Mouse (Mus musculus): ENCODE data around the gene Homez. TPM values are rescaled to one million over a fixed set of nuclear protein-coding genes. Genes with fewer than 3 reads are reported as not detected.
A peak's percentile ranks its signal among the peaks of the same experiment; 100 is the strongest.

Homez gene
- polyA plus RNA-seq, 1 experiment from 2014 or later: 4.0 TPM

DNA sequence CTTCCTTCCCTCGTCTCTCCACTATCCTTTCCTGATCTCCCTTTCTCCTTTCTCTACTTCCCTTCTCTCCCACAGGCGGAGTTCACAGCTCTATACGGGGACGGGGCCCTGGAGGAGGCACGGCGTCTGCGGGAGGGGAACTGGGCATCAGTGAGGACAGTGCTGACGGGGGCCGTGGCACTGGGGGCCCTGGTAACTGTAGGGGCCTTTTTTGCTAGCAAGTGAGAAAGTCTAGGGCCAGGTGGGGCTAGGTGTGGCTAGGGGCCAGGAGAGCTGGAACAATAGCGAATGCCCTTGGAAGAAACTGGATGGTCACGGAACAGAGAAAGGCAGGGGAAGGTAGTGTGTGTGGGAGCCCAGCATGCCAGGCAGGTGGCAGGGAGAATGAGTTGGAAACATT, 14.5 kb upstream of the Homez start:
- Histone ChIP-seq H3K27ac (ENCODE audit: low read depth) (no peak overlapping the region), H3K4me3 (ENCODE audit: low read depth, low read length) (no peak overlapping the region), H3K27me3 (ENCODE audit: insufficient read depth, low read length) (no peaks in the 10 kb centered on the region), H3K4me2 (ENCODE audit: low read depth, low read length) (no peak overlapping the region), H3K36me3 (replicated peaks; ENCODE audit: insufficient read depth, low read length) (no peaks in the 10 kb centered on the region), H3K4me1 (ENCODE audit: insufficient read depth) (peaks cover 11% of the 10 kb centered on the region; the same call in 1 of the 2 replicates), H3K9ac (replicated peaks) (no peak overlapping the region), H3K9me3 (ENCODE audit: low read length) (no peaks in the 10 kb centered on the region)
- TF ChIP-seq CTCF (IDR thresholded peaks at IDR 0.05; ENCODE audit: low read depth) (no peak), EP300 (IDR thresholded peaks at IDR 0.05; ENCODE audit: low read depth) (no peak)
- WGBS (ENCODE audit: insufficient replicate concordance): 90% methylated on average over 11 of the region's 11 CpGs
- DNase-seq: no peak
- no peak for ATAC-seq

DNA sequence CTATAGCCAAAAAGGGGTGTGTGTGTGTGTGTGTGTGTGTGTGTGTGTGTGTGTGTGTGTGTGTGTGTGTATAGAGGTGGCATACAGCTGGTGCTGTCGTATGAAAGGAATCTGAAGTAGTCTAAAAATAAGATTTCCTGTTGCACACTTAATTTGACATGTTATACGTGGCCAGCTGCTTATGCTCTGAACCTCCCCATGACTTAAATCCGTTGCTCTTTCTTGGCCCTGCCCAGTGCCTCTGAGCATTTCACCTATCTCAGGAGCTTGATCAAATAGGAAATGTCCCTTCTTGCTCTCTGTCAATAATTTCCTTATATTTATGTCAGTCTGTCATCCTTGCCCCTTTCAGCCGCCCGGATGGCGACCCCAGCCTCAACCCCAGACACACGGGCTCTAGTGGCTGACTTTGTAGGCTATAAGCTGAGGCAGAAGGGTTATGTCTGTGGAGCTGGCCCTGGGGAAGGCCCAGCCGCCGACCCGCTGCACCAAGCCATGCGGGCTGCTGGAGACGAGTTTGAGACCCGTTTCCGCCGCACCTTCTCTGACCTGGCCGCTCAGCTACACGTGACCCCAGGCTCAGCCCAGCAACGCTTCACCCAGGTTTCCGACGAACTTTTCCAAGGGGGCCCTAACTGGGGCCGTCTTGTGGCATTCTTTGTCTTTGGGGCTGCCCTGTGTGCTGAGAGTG, 13.4 kb upstream of the Homez start:
- WGBS (ENCODE audit: insufficient replicate concordance): 56% methylated on average over 21 of the region's 21 CpGs
- Histone ChIP-seq H3K4me1 (ENCODE audit: insufficient read depth) (peaks cover 11% of the 10 kb centered on the region; the same call in 1 of the 2 replicates), H3K9ac (replicated peaks) (peak overlapping the region; percentile 84), H3K27me3 (ENCODE audit: insufficient read depth, low read length) (no peaks in the 10 kb centered on the region), H3K4me2 (ENCODE audit: low read depth, low read length) (peak overlapping the region; percentile 84), H3K4me3 (ENCODE audit: low read depth, low read length) (peak overlapping the region; percentile 71), H3K27ac (ENCODE audit: low read depth) (peak overlapping the region; percentile 84), H3K36me3 (replicated peaks; ENCODE audit: insufficient read depth, low read length) (no peaks in the 10 kb centered on the region), H3K9me3 (ENCODE audit: low read length) (no peaks in the 10 kb centered on the region)
- ATAC-seq: no peak; the same call in 1 of the 2 replicates
- DNase-seq: no peak
- TF ChIP-seq EP300 (IDR thresholded peaks at IDR 0.05; ENCODE audit: low read depth) (no peak), CTCF (IDR thresholded peaks at IDR 0.05; ENCODE audit: low read depth) (no peak)

DNA sequence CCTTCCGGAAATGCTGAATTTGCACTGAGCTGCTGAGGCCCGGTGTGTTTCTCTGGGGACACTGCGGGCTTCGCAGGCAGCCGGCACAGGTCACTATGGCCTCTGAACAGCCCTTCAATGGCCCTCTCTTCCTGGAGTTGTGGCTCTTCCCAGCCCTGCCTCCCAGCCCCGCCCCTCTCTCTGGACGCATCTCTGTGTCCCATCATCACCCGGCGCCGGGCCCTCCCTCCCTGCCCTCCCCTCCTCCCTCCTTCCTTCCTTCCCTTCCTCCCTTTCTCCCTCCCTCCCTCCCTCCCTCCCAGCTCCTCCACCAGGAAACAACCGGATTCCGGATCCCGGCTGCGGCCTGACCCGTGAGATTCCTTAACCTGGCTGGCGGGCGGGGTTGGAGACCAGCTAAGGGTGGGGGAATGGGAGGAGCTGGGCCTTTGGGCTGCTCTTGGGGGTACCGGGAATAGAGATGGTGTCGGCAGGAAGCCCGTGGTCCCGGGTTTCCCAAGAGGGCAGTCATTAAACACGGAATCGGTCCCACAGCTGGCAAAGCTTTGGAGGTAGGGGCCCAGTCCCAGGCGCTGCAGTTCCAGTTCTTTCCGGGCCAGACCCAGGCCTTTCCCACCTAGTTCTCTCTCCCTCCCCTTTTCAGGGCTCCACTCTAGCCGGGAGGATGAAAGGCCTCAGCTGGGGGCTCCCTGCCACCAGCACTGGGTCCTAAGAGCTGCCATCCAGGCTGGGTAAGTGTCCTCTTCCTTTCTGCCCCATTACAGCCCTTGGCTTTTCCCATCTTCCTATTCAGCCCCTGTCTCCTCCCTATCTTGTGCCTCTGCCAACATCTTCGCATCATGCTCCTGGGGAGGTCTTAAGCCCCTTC, 12.6 kb upstream of the Homez start, which contains the start of the genes Bcl2l2 and Gm20521:
Bcl2l2 (plus strand) TSS at position 224 of the 868 bp plus-strand sequence.
Gm20521 (plus strand) TSS at position 288 of the 868 bp plus-strand sequence.
- no peaks in the 10 kb centered on the region for H3K27me3 ChIP-seq (ENCODE audit: insufficient read depth, low read length)
- ATAC-seq: peak; percentile 97
- H3K9me3 ChIP-seq (ENCODE audit: low read length): no peaks in the 10 kb centered on the region
- H3K4me2 ChIP-seq (ENCODE audit: low read depth, low read length): peak within 1 kb of the TSS; percentile 84
- TF ChIP-seq CTCF (IDR thresholded peaks at IDR 0.05; ENCODE audit: low read depth): no peak
- DNase-seq: peak; percentile 88
- H3K27ac ChIP-seq (ENCODE audit: low read depth): peak within 1 kb of the TSS; percentile 84
- peak within 1 kb of the TSS; percentile 71 for H3K4me3 ChIP-seq (ENCODE audit: low read depth, low read length)
- peaks cover 11% of the 10 kb centered on the region; the same call in 1 of the 2 replicates for H3K4me1 ChIP-seq (ENCODE audit: insufficient read depth)
- 3% methylated on average over 27 of the region's 27 CpGs for WGBS (ENCODE audit: insufficient replicate concordance)
- H3K9ac ChIP-seq (replicated peaks): peak within 1 kb of the TSS; percentile 84
- no peaks in the 10 kb centered on the region for H3K36me3 ChIP-seq (replicated peaks; ENCODE audit: insufficient read depth, low read length)

DNA sequence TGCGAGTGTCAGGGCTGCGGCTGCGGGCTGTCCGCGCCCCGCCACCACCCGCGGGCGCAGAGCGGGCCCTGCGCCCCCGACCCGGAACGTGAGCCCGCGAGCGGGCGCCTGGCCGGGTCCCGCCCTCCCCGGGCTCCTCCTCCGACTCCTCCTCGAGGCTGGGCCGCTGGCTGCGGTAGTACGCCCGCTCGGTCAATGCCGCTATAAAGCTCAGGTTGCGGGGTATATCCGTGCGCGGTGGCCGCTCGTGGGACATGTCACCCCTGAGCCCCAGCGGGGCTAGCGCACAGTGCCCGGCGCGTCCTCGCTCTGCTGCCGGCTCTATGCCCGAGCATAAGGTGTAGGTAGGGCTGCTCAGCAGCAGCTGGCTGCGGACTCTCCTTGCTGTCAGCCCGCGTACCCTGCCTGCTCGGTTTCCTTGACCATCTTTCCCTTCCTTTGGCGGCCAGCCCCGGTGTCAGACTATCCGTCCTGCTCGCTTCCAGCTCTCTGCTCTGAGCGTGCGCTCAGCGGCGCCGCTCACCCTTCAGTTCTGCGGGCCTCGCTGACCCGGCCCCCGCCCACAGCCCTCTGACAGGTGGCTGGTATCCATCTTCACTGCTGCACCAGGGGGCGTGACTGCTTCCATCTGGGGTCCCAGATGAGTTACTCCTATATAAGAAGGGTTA, 6.4 kb upstream of the Homez start, which contains the start of gene Ppp1r3e:
Ppp1r3e (minus strand) TSS at position 503 of the 668 bp plus-strand sequence.
- TF ChIP-seq EP300 (IDR thresholded peaks at IDR 0.05; ENCODE audit: low read depth) (no peak), CTCF (IDR thresholded peaks at IDR 0.05; ENCODE audit: low read depth) (peak; percentile 18; the same call in 1 of the 2 replicates)

DNA sequence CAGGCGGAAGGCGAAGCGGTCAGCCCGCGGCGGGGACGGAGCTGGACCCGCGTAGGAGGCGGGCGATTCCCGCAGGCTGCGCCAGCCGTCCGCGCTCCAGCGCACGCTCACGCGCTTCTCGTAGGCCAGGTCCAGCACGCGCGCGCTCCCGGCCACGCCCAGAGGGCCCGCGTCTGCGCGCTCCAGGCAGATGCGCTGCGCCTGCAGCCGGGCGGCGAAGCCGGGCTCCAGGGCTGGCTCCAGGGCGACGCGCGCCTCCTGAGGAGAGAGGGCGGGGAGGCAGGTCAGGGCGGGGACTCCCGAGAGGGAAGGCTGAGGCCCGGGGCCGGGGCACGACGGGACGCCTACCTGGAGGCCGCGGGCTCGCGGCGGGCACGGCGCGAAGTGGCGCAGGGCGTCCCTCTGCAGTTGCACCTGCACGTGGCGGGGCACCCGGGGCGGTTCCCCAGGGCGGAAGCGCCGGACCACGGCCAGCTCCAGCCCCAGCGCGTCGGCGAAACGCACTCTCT, 5.8 kb upstream of the Homez start:
- no peaks in the 10 kb centered on the region for H3K27me3 ChIP-seq (ENCODE audit: insufficient read depth, low read length)
- peak overlapping the region; percentile 50 for H3K27ac ChIP-seq (ENCODE audit: low read depth)
- H3K4me2 ChIP-seq (ENCODE audit: low read depth, low read length): peak overlapping the region; percentile 100
- H3K4me3 ChIP-seq (ENCODE audit: low read depth, low read length): peak overlapping the region; percentile 73
- H3K4me1 ChIP-seq (ENCODE audit: insufficient read depth): peaks cover 17% of the 10 kb centered on the region
- H3K36me3 ChIP-seq (replicated peaks; ENCODE audit: insufficient read depth, low read length): no peaks in the 10 kb centered on the region
- no peak for TF ChIP-seq EP300 (IDR thresholded peaks at IDR 0.05; ENCODE audit: low read depth)
- no peak for TF ChIP-seq CTCF (IDR thresholded peaks at IDR 0.05; ENCODE audit: low read depth)
- no peaks in the 10 kb centered on the region for H3K9me3 ChIP-seq (ENCODE audit: low read length)
- ATAC-seq: peak; percentile 94
- DNase-seq: peak; percentile 90
- WGBS (ENCODE audit: insufficient replicate concordance): under 1% methylated on average over 46 of the region's 72 CpGs
- peak overlapping the region; percentile 73 for H3K9ac ChIP-seq (replicated peaks)

More for the DNA sequence above, 6.4 kb upstream of the Homez start, which contains the start of gene Ppp1r3e:
- Histone ChIP-seq H3K4me3 (ENCODE audit: low read depth, low read length) (peak within 1 kb of the TSS; percentile 73), H3K27me3 (ENCODE audit: insufficient read depth, low read length) (no peaks in the 10 kb centered on the region), H3K9ac (replicated peaks) (peak within 1 kb of the TSS; percentile 73), H3K27ac (ENCODE audit: low read depth) (peak within 1 kb of the TSS; percentile 50), H3K4me2 (ENCODE audit: low read depth, low read length) (peak within 1 kb of the TSS; percentile 100), H3K4me1 (ENCODE audit: insufficient read depth) (peaks cover 17% of the 10 kb centered on the region), H3K9me3 (ENCODE audit: low read length) (no peaks in the 10 kb centered on the region), H3K36me3 (replicated peaks; ENCODE audit: insufficient read depth, low read length) (no peaks in the 10 kb centered on the region)
- under 1% methylated on average over 51 of the region's 61 CpGs for WGBS (ENCODE audit: insufficient replicate concordance)
- DNase-seq (peak; percentile 80), ATAC-seq (peak; percentile 82)
